8 mouse cellular contexts compared by ENCODE assay signal in genomic region chr8:114081049-114081756, GRCm38 (mm10). TPM values are rescaled to one million over a fixed set of nuclear protein-coding genes. Genes with fewer than 3 reads are reported as not detected.
DNase-seq lines count a peak whose midpoint lies in the region; ATAC-seq lines count a peak whose summit lies in the region.

No protein-coding gene starts in this region.

- no peak overlapping the region for H3K4me2 ChIP-seq in kidney, embryonic 14.5 days (replicated peaks; ENCODE audit: low read depth, low read length)
- H3K4me2 ChIP-seq in liver, embryonic 11.5 days, result no peak overlapping the region
- H3K4me2 ChIP-seq in neural tube, embryonic 13.5 days, result no peak overlapping the region

- no peak overlapping the region for H3K27ac ChIP-seq in kidney, embryonic 14.5 days (ENCODE audit: low read depth, low read length)
- H3K27ac ChIP-seq in liver, embryonic 11.5 days (ENCODE audit: low read depth, low read length), result no peak overlapping the region
- H3K27ac ChIP-seq in neural tube, embryonic 13.5 days (replicated peaks), result peak overlapping the region; percentile 34; the same call in 1 of the 2 replicates

- H3K27me3 ChIP-seq in kidney, embryonic 14.5 days (ENCODE audit: control insufficient read depth, insufficient read depth, low read length), result no peaks in the 10 kb centered on the region
- H3K27me3 ChIP-seq in liver, embryonic 11.5 days (replicated peaks; ENCODE audit: control insufficient read depth, insufficient read depth, low read length), result no peaks in the 10 kb centered on the region
- no peaks in the 10 kb centered on the region for H3K27me3 ChIP-seq in neural tube, embryonic 13.5 days

- ATAC-seq in kidney, embryonic 14.5 days (ENCODE audit: low FRiP score, low TSS enrichment), result peak; percentile 66
- peak; percentile 53; the same call in 1 of the 2 replicates for ATAC-seq in liver, embryonic 11.5 days (replicated peaks; ENCODE audit: low FRiP score)
- ATAC-seq in neural tube, embryonic 13.5 days (ENCODE audit: low read depth), result peak; percentile 90

- 14% methylated on average over 10 of the region's 10 CpGs for WGBS in kidney, embryonic 14.5 days
- WGBS in liver, embryonic 11.5 days, result 17% methylated on average over 10 of the region's 10 CpGs
- WGBS in neural tube, embryonic 13.5 days, result 7% methylated on average over 10 of the region's 10 CpGs

- H3K9me3 ChIP-seq in kidney, embryonic 14.5 days (ENCODE audit: control insufficient read depth, low read length), result no peaks in the 10 kb centered on the region
- H3K9me3 ChIP-seq in liver, embryonic 11.5 days (ENCODE audit: control insufficient read depth, low read length), result no peaks in the 10 kb centered on the region
- no peaks in the 10 kb centered on the region for H3K9me3 ChIP-seq in neural tube, embryonic 13.5 days

- intact Hi-C loops in gastrocnemius, postnatal 14 days (cut with DNase I; ENCODE audit: low total_unique reads), result loop anchor here (10.0 kb wide), 1 partner anchor 354 kb away; the partner anchor contains the start of gene Wwox

- H3K4me3 ChIP-seq in kidney, embryonic 14.5 days (ENCODE audit: low read length), result no peak overlapping the region
- H3K4me3 ChIP-seq in liver, embryonic 11.5 days (ENCODE audit: low read depth, low read length), result no peak overlapping the region
- no peak overlapping the region for H3K4me3 ChIP-seq in neural tube, embryonic 13.5 days

- no peaks in the 10 kb centered on the region for H3K4me1 ChIP-seq in kidney, embryonic 14.5 days (ENCODE audit: control insufficient read depth, insufficient read depth, low read length)
- H3K4me1 ChIP-seq in liver, embryonic 11.5 days (replicated peaks; ENCODE audit: control insufficient read depth, insufficient read depth, low read length), result no peaks in the 10 kb centered on the region
- H3K4me1 ChIP-seq in neural tube, embryonic 13.5 days (replicated peaks), result peaks cover 14% of the 10 kb centered on the region

- H3K9ac ChIP-seq in kidney, embryonic 14.5 days (ENCODE audit: low read depth, low read length), result no peak overlapping the region
- no peak overlapping the region for H3K9ac ChIP-seq in liver, embryonic 11.5 days (ENCODE audit: low read depth, low read length)
- no peak overlapping the region for H3K9ac ChIP-seq in neural tube, embryonic 13.5 days

- DNase-seq in B cell, adult 2 months, result peak; percentile 28 to 41
- DNase-seq in NIH3T3 (ENCODE audit: low read depth), result peak; percentile 65
- peak; percentile 79 to 85 for DNase-seq in cerebellum, postnatal 14 days
- peak; percentile 24 for DNase-seq in gastrocnemius, postnatal 14 days
- DNase-seq in liver, embryonic 11.5 days (ENCODE audit: low spot score), result peak; percentile 35
- peak; percentile 33 for DNase-seq in yolk sac, embryonic 10.5 days (ENCODE audit: low spot score)

- no peaks in the 10 kb centered on the region for H3K36me3 ChIP-seq in kidney, embryonic 14.5 days (ENCODE audit: control insufficient read depth, insufficient read depth, low read length)
- no peaks in the 10 kb centered on the region for H3K36me3 ChIP-seq in liver, embryonic 11.5 days (ENCODE audit: control insufficient read depth, insufficient read depth, low read length)
- no peaks in the 10 kb centered on the region for H3K36me3 ChIP-seq in neural tube, embryonic 13.5 days

RNA-seq across cellular contexts. Expression of gene Nudt7, which starts 52.2 kb away (rescaled TPM):
- 10 to 100 TPM; 25.2 to 27.2 TPM for total RNA-seq in gastrocnemius, postnatal 14 days (2021)
- polyA plus RNA-seq in kidney, embryonic 14.5 days (2014; fragmentation: Nextera tagmentation; extraction: Ambion mirVana), result 15.6 and 18.6 TPM in 2 replicates
- polyA plus RNA-seq in liver, embryonic 11.5 days (2014; fragmentation: Nextera tagmentation; extraction: Ambion mirVana), result 19.8 and 21.9 TPM in 2 replicates
- 8.5 and 8.9 TPM in 2 replicates for polyA plus RNA-seq in neural tube, embryonic 13.5 days (2015; fragmentation: Nextera tagmentation; extraction: Ambion mirVana)

Comparison
In these comparisons a context has a peak if more than half of its experiments do, and no peak if none do; other contexts are left out.
1. DNase-seq: peak in every context shown above with its lines; median percentile 82 in cerebellum, postnatal 14 days; 65 in NIH3T3; 35 in liver, embryonic 11.5 days; 34 in B cell, adult 2 months; 33 in yolk sac, embryonic 10.5 days; 24 in gastrocnemius, postnatal 14 days.